In genomic region chr16:28238019-28238868, GRCm38 (mm10) we compare ENCODE assay signal across 8 mouse cellular contexts.
DNase-seq lines count a peak whose midpoint lies in the region; ATAC-seq and TF ChIP-seq lines count a peak whose summit lies in the region.

No protein-coding gene starts in this region.

- peak overlapping the region; percentile 24 for H3K4me2 ChIP-seq in hindbrain, embryonic 15.5 days
- no peak overlapping the region for H3K4me2 ChIP-seq in hindbrain, embryonic 11.5 days (replicated peaks; ENCODE audit: low read depth, low read length)
- 0 out of 2 replicates have a peak overlapping the region, but pooled peaks have one; percentile 1 for H3K4me2 ChIP-seq in stomach, embryonic 15.5 days

- 50% methylated on average over 13 of the region's 13 CpGs for WGBS in hindbrain, embryonic 15.5 days
- WGBS in hindbrain, embryonic 11.5 days, result 72% methylated on average over 13 of the region's 13 CpGs
- WGBS in cerebellum, adult 2 months, result 9% methylated on average over 13 of the region's 13 CpGs
- WGBS in stomach, embryonic 15.5 days, result 46% methylated on average over 13 of the region's 13 CpGs

- H3K27ac ChIP-seq in hindbrain, embryonic 15.5 days (replicated peaks), result peak overlapping the region; percentile 57
- H3K27ac ChIP-seq in hindbrain, embryonic 11.5 days (ENCODE audit: low read depth, low read length), result no peak overlapping the region
- H3K27ac ChIP-seq in cerebellum, adult 2 months (ENCODE audit: insufficient read depth, low read length), result peak overlapping the region; percentile 79
- H3K27ac ChIP-seq in stomach, embryonic 15.5 days, result 0 out of 2 replicates have a peak overlapping the region, but pooled peaks have one; percentile 11

- H3K4me3 ChIP-seq in hindbrain, embryonic 15.5 days, result no peak overlapping the region
- H3K4me3 ChIP-seq in hindbrain, embryonic 11.5 days (ENCODE audit: low read depth, low read length), result no peak overlapping the region
- peak overlapping the region; percentile 34 for H3K4me3 ChIP-seq in cerebellum, adult 2 months (replicated peaks; ENCODE audit: insufficient read depth, low read depth, low read length)
- H3K4me3 ChIP-seq in stomach, embryonic 15.5 days (replicated peaks), result no peak overlapping the region

- TF ChIP-seq POLR2A in cerebellum, adult 2 months (IDR thresholded peaks at IDR 0.05; ENCODE audit: borderline replicate concordance, insufficient read depth, low read length), result no peak

- DNase-seq in hindbrain, embryonic 11.5 days (ENCODE audit: low spot score), result no peak
- peak; percentile 69 to 85 for DNase-seq in cerebellum, adult 2 months
- peak; percentile 46 to 71 for DNase-seq in frontal cortex, adult 2 months (ENCODE audit: extremely low spot score in 1 of 2, low spot score in 1 of 2)
- peak; percentile 30 to 65 for DNase-seq in left cerebral cortex, adult 8-10 months (ENCODE audit: low spot score in 2 of 2)
- DNase-seq in adipocyte (ENCODE audit: low spot score), result no peak
- no peak for DNase-seq in embryo, embryonic 9.5 days (ENCODE audit: extremely low spot score)

- no peaks in the 10 kb centered on the region for H3K27me3 ChIP-seq in hindbrain, embryonic 15.5 days
- H3K27me3 ChIP-seq in hindbrain, embryonic 11.5 days (ENCODE audit: control insufficient read depth, insufficient read depth, low read length), result no peaks in the 10 kb centered on the region
- no peaks in the 10 kb centered on the region for H3K27me3 ChIP-seq in cerebellum, adult 2 months (ENCODE audit: control insufficient read depth, insufficient read depth, low read length)
- no peaks in the 10 kb centered on the region for H3K27me3 ChIP-seq in stomach, embryonic 15.5 days (replicated peaks)

- peak; percentile 63; the same call in 1 of the 2 replicates for ATAC-seq in hindbrain, embryonic 15.5 days (ENCODE audit: low FRiP score, low read depth)
- ATAC-seq in hindbrain, embryonic 11.5 days (ENCODE audit: low FRiP score), result no peak
- no peak; the same call in 1 of the 2 replicates for ATAC-seq in stomach, embryonic 15.5 days (ENCODE audit: insufficient read depth, low FRiP score, low read depth)

- TF ChIP-seq CTCF in cerebellum, adult 2 months (IDR thresholded peaks at IDR 0.05; ENCODE audit: borderline replicate concordance, insufficient read depth, low read depth, low read length), result no peak

- no peaks in the 10 kb centered on the region for H3K36me3 ChIP-seq in hindbrain, embryonic 15.5 days
- no peaks in the 10 kb centered on the region for H3K36me3 ChIP-seq in hindbrain, embryonic 11.5 days (ENCODE audit: control insufficient read depth, insufficient read depth, low read length)
- no peaks in the 10 kb centered on the region for H3K36me3 ChIP-seq in stomach, embryonic 15.5 days

- no peaks in the 10 kb centered on the region for H3K9me3 ChIP-seq in hindbrain, embryonic 15.5 days
- H3K9me3 ChIP-seq in hindbrain, embryonic 11.5 days (ENCODE audit: control insufficient read depth, low read length), result no peaks in the 10 kb centered on the region
- H3K9me3 ChIP-seq in stomach, embryonic 15.5 days, result no peaks in the 10 kb centered on the region

- peaks cover 9% of the 10 kb centered on the region for H3K4me1 ChIP-seq in hindbrain, embryonic 15.5 days (replicated peaks)
- H3K4me1 ChIP-seq in hindbrain, embryonic 11.5 days (replicated peaks; ENCODE audit: control insufficient read depth, insufficient read depth, low read length), result no peaks in the 10 kb centered on the region
- H3K4me1 ChIP-seq in cerebellum, adult 2 months (ENCODE audit: control insufficient read depth, insufficient read depth, low read length), result peaks cover 7% of the 10 kb centered on the region; the same call in 1 of the 2 replicates
- H3K4me1 ChIP-seq in stomach, embryonic 15.5 days, result no peaks in the 10 kb centered on the region

- H3K9ac ChIP-seq in hindbrain, embryonic 15.5 days, result no peak overlapping the region
- no peak overlapping the region for H3K9ac ChIP-seq in hindbrain, embryonic 11.5 days (ENCODE audit: low read depth, low read length)
- no peak overlapping the region for H3K9ac ChIP-seq in stomach, embryonic 15.5 days

Comparison
In these comparisons a context has a peak if more than half of its experiments do, and no peak if none do; other contexts are left out.
1. DNase-seq: peak in cerebellum, adult 2 months (2 of 2), frontal cortex, adult 2 months (2 of 2) and left cerebral cortex, adult 8-10 months (2 of 2); none in hindbrain, embryonic 11.5 days (single experiment), adipocyte (single experiment) and embryo, embryonic 9.5 days (single experiment).